Mouse (Mus musculus) forebrain, embryonic 16.5 days (tissue): ENCODE measurements around the gene Prkcg. TPM values are rescaled to one million over a fixed set of nuclear protein-coding genes. Genes with fewer than 3 reads are reported as not detected.
"Not testable (repeated sequence)": the region's sequence is repeated elsewhere in the genome, so short reads cannot be mapped to it uniquely, and the experiment has no call there.

Experiments
- ATAC-seq: fragments of 200-750 bp; cut with Nextera tagmentation; 2 replicates; pipeline ENCODE4 v1.8.0; 2017; ENCODE audit warnings: mild to moderate bottlenecking, moderate library complexity
- H3K27ac ChIP-seq: fragments of 300-500 bp; sonication (generic); 2 replicates; pipeline ENCODE4 v1.5.1; 2014; ENCODE audit warnings: low read length, control low read depth
- H3K27me3 ChIP-seq: fragments of 300-500 bp; sonication (generic); replicated peaks from 2 replicates; pipeline ENCODE4 v1.6.1; 2014; ENCODE audit warnings: low read length; ENCODE audit not compliant: control insufficient read depth, insufficient read depth
- H3K36me3 ChIP-seq: fragments of 300-500 bp; sonication (generic); 2 replicates; pipeline ENCODE4 v1.6.1; 2014; ENCODE audit not compliant: control insufficient read depth, insufficient read depth
- H3K4me1 ChIP-seq: fragments of 300-500 bp; sonication (generic); replicated peaks from 2 replicates; pipeline ENCODE4 v1.6.1; 2014; ENCODE audit warnings: low read length; ENCODE audit not compliant: control insufficient read depth, insufficient read depth
- H3K4me2 ChIP-seq: fragments of 300-500 bp; sonication (generic); 2 replicates; pipeline ENCODE4 v1.6.1; 2014; ENCODE audit warnings: mild to moderate bottlenecking, low read length, control low read depth
- H3K4me3 ChIP-seq: fragments of 300-500 bp; sonication (generic); replicated peaks from 2 replicates; pipeline ENCODE4 v1.5.1; 2014; ENCODE audit warnings: mild to moderate bottlenecking, low read length, control low read depth
- H3K9ac ChIP-seq: fragments of 300-500 bp; sonication (generic); replicated peaks from 2 replicates; pipeline ENCODE4 v1.6.1; 2014; ENCODE audit warnings: low read depth, low read length, control low read depth
- H3K9me3 ChIP-seq: fragments of 300-500 bp; sonication (generic); 2 replicates; pipeline ENCODE4 v1.6.1; 2016; ENCODE audit warnings: low read length; ENCODE audit not compliant: control insufficient read depth
- WGBS: fragments of 180-500 bp; shearing (Covaris S2); extraction: QIAGEN DNeasy Blood & Tissue Kit; methylation state at CpG from one replicate; pipeline ENCODE4 v1.1.7; 2014; 5-methylcytosine and 5-hydroxymethylcytosine counted together
- polyA plus RNA-seq: library from polyadenylated mRNA; unstranded; fragments of >200 nt; fragmentation: Nextera tagmentation; extraction: Ambion mirVana; gene quantifications from 2 replicates; pipeline ENCODE4 v1.2.1, GENCODE M21; 2015

Prkcg gene
- polyA plus RNA-seq, 1 experiment from 2014 or later: 3.5 TPM

GRCm38 (mm10) chr7:3268291-3268690 lies 20.7 kb upstream of the Prkcg start:
- H3K27ac ChIP-seq: no peak overlapping the region
- ATAC-seq: no peak
- H3K27me3 ChIP-seq: no peaks in the 10 kb centered on the region
- no peak overlapping the region for H3K4me2 ChIP-seq
- H3K36me3 ChIP-seq: no peaks in the 10 kb centered on the region
- no peaks in the 10 kb centered on the region for H3K9me3 ChIP-seq
- H3K4me1 ChIP-seq: no peaks in the 10 kb centered on the region
- H3K9ac ChIP-seq: no peak overlapping the region
- no peak overlapping the region for H3K4me3 ChIP-seq
- 13% methylated on average over 3 of the region's 3 CpGs for WGBS

DNA sequence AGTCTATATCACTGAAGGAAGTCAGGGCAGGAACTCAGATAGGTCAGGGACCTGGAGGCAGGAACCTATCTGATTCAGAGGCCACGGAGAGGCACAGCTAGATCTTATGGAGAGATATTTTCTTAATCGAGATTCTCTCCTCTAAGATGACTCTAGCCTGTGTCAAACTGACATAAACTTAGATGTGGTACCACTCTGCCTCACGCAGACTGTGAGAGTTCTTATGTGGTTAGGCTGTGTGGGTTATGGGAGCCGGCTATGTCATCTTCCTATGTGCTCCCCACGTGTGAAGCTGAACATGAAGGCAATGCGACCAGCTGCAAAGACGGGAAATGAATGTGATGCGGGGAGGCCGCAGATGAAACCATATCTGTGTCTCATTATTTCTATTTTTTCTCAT lies 16.8 kb upstream of the Prkcg start:
- no peaks in the 10 kb centered on the region for H3K9me3 ChIP-seq
- 90% methylated on average over 9 of the region's 9 CpGs for WGBS
- no peak overlapping the region for H3K4me3 ChIP-seq
- H3K27ac ChIP-seq: no peak overlapping the region
- no peak overlapping the region for H3K9ac ChIP-seq
- no peaks in the 10 kb centered on the region for H3K4me1 ChIP-seq
- H3K36me3 ChIP-seq: no peaks in the 10 kb centered on the region
- no peaks in the 10 kb centered on the region for H3K27me3 ChIP-seq
- no peak overlapping the region for H3K4me2 ChIP-seq
- no peak for ATAC-seq

DNA sequence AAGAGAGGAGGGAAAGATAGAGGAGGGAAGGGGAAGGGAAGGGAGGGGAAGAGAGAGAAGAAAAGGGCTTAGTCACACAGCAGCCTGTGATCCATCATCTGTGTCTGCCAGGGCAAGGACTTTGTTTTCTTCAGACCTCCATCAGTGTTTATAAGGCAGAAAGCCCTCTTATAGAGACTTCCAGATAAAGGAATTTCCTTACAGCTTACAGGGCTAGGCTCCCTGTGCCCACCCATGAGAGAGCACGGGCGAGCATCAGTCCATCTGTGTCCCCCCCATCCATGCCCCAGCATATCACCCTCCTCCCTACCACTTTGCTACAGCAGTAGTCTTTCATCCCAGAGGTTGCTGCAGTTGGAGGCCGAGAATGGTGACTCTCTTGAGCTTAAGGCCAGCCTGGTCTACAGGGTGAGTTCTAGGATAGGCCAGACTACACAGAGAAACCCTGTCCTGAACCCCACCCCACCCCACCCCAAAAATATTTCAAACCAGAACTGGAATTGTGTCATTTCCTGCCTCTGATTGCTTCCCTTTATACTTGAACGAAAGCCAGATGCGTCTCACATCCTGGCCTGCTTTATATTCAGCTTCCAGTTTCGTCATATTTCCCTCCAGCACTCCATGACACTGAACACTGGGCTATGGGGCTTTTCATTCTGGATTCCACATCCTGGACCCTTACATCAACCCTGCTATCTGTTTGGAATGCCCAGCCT lies 13.4 kb upstream of the Prkcg start:
- H3K4me1 ChIP-seq: no peaks in the 10 kb centered on the region
- H3K27me3 ChIP-seq: no peaks in the 10 kb centered on the region
- 67% methylated on average over 6 of the region's 6 CpGs for WGBS
- H3K9me3 ChIP-seq: no peaks in the 10 kb centered on the region
- peak; percentile 31; the same call in 1 of the 2 replicates for ATAC-seq
- H3K27ac ChIP-seq: peak overlapping the region; percentile 48; the same call in 1 of the 2 replicates
- H3K9ac ChIP-seq: no peak overlapping the region
- H3K4me3 ChIP-seq: no peak overlapping the region
- no peaks in the 10 kb centered on the region for H3K36me3 ChIP-seq
- no peak overlapping the region for H3K4me2 ChIP-seq

DNA sequence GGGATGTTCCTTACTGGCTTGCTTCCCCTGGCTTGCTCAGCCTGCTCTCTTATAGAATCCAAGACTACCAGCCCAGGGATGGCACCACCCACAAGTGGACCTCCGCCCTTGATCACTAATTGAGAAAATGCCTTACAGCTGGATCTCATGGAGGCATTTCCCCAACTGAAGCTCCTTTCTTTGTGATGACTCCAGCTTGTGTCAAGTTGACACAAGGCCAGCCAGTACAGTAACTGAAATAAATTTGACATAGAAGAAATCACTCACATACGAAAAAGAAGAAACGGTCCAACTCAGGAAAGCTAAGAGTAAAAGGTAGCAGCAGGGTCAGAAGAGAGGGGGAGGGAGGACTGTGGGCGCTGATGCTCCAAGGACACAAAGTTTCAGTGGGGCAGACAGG lies 12.2 kb upstream of the Prkcg start:
- H3K4me1 ChIP-seq, ATAC-seq, H3K4me2 ChIP-seq, H3K9ac ChIP-seq, H3K27ac ChIP-seq, H3K36me3 ChIP-seq, H3K9me3 ChIP-seq, H3K4me3 ChIP-seq, H3K27me3 ChIP-seq: not testable (repeated sequence)
- WGBS: 25% methylated on average over 4 of the region's 4 CpGs

- Histone ChIP-seq H3K4me1 (no peaks in the 10 kb centered on the region), H3K36me3 (no peaks in the 10 kb centered on the region), H3K9me3 (no peaks in the 10 kb centered on the region), H3K9ac (no peak overlapping the region), H3K4me2 (no peak overlapping the region), H3K27me3 (no peaks in the 10 kb centered on the region), H3K27ac (no peak overlapping the region), H3K4me3 (no peak overlapping the region)
- 68% methylated on average over 5 of the region's 5 CpGs for WGBS
- ATAC-seq: no peak
Observed at GRCm38 (mm10) chr7:3280080-3280653, 8.8 kb upstream of the Prkcg start.

GRCm38 (mm10) chr7:3280654-3281153 lies 8.3 kb upstream of the Prkcg start:
- no peak overlapping the region for H3K9ac ChIP-seq
- ATAC-seq: no peak
- WGBS: 42% methylated on average over 8 of the region's 8 CpGs
- H3K36me3 ChIP-seq: no peaks in the 10 kb centered on the region
- H3K4me3 ChIP-seq: no peak overlapping the region
- H3K27me3 ChIP-seq: no peaks in the 10 kb centered on the region
- H3K9me3 ChIP-seq: no peaks in the 10 kb centered on the region
- peak overlapping the region; percentile 45; the same call in 1 of the 2 replicates for H3K27ac ChIP-seq
- no peak overlapping the region for H3K4me2 ChIP-seq
- H3K4me1 ChIP-seq: no peaks in the 10 kb centered on the region

DNA sequence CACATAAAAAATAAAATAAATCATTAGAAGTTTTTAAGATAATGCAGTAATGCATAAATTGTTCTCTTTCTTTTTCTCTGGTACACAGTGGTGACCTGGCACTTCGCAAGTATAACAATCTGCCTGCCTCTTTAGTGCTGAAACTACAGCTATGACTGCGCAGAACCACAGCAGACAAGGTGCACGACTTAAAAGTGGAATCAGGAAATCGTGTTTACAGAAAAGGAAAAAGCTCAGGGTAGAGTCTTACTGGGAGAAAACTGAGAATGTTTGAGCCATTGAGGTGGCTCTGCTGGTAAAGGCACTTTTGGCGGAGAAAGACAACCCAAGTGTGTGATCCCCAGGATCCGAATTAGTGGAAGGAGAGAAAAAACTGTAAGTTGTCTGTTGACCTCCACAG lies 7.2 kb upstream of the Prkcg start:
- Histone ChIP-seq H3K27me3 (no peaks in the 10 kb centered on the region), H3K4me3 (no peak overlapping the region), H3K9me3 (no peaks in the 10 kb centered on the region), H3K4me1 (no peaks in the 10 kb centered on the region), H3K9ac (no peak overlapping the region), H3K27ac (no peak overlapping the region), H3K4me2 (no peak overlapping the region), H3K36me3 (no peaks in the 10 kb centered on the region)
- ATAC-seq: no peak
- 84% methylated on average over 6 of the region's 6 CpGs for WGBS

GRCm38 (mm10) chr7:3283081-3283875 lies 5.7 kb upstream of the Prkcg start:
- Histone ChIP-seq H3K36me3 (no peaks in the 10 kb centered on the region), H3K4me1 (no peaks in the 10 kb centered on the region), H3K4me2 (no peak overlapping the region), H3K9ac (no peak overlapping the region), H3K27ac (no peak overlapping the region), H3K9me3 (no peaks in the 10 kb centered on the region), H3K4me3 (no peak overlapping the region), H3K27me3 (no peaks in the 10 kb centered on the region)
- ATAC-seq: no peak
- WGBS: 86% methylated on average over 11 of the region's 11 CpGs

DNA sequence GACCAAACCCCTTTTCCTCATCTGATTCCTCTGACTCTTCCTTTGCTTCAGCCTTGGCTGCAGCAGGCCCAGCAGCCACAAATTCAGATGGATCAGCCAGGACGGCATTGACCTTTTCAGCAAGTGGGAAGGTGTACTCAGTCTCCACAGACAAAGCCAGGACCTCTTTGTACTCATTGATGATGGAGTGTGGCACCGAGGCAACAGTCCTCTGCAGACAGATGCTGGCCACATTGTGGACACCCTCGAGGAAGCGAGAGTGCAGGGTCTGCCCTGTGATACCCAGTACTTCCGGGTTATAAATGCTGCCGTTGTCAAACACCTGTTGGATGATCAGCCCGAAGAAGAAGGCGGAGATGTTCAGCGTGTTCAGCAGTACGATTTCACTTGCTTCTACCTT lies 4.4 kb upstream of the Prkcg start:
- no peak overlapping the region for H3K27ac ChIP-seq
- H3K4me2 ChIP-seq: no peak overlapping the region
- no peaks in the 10 kb centered on the region for H3K9me3 ChIP-seq
- no peak overlapping the region for H3K9ac ChIP-seq
- 84% methylated on average over 10 of the region's 10 CpGs for WGBS
- no peak overlapping the region for H3K4me3 ChIP-seq
- peaks cover 5% of the 10 kb centered on the region for H3K4me1 ChIP-seq
- no peak for ATAC-seq
- H3K36me3 ChIP-seq: no peaks in the 10 kb centered on the region
- no peaks in the 10 kb centered on the region for H3K27me3 ChIP-seq
